Mouse (Mus musculus) gastrocnemius, adult 2 months (tissue): ENCODE data around the gene Sptbn2. TPM values are rescaled to one million over a fixed set of nuclear protein-coding genes. Genes with fewer than 3 reads are reported as not detected.

Experiments
- DNase-seq: peaks from one replicate; pipeline ENCODE4 v3.0.0; 2022
- H3K27ac ChIP-seq: fragments of 200-600 bp; 2 replicates; pipeline ENCODE4 v1.8.1; 2022; ENCODE audit warnings: mild to moderate bottlenecking
- H3K4me3 ChIP-seq: fragments of 200-600 bp; 2 replicates; pipeline ENCODE4 v1.8.1; 2022; ENCODE audit warnings: mild to moderate bottlenecking, moderate library complexity
- CTCF ChIP-seq: fragments of 200-600 bp; IDR thresholded peaks from 2 replicates; pipeline ENCODE4 v1.8.1; 2022; ENCODE audit warnings: antibody characterized with exemption, mild to moderate bottlenecking, moderate library complexity
- intact Hi-C: fragments of 180-260 bp; cut with DNase I; formaldehyde crosslinking; loops from one replicate; pipeline ENCODE4 v1.15.1; 2025
- long read RNA-seq, 2 experiments: library from polyadenylated mRNA; stranded (forward); transcript quantifications; one replicate each; pipeline ENCODE4 v2.0.0; 2021
- total RNA-seq, 2 experiments: library from RNA; stranded (reverse); gene quantifications; 2 replicates each; pipeline ENCODE4 v1.2.3; 2021

The Sptbn2 gene
- under 1 TPM in 1 of 2 experiments, not detected in 1; 0.03 TPM for total RNA-seq
- long read RNA-seq, experiment 1, result 0 reads
- long read RNA-seq, experiment 2, partial matches to known transcripts, result 1 of 2 reads
- long read RNA-seq, experiment 2, other reads (novel, unspliced or antisense), result 1 of 2 reads

- no peak for DNase-seq
- Histone ChIP-seq H3K4me3 (peak within 1 kb of the TSS; percentile 68), H3K27ac (no peak within 1 kb of the TSS)
- no peak for TF ChIP-seq CTCF
- intact Hi-C loops, result no loop called here
Observed at GRCm38 (mm10) chr19:4711098-4711600, at the start of gene Sptbn2. Gene Sptbn2, plus strand, starts transcription at chr19:4711167.

GRCm38 (mm10) chr19:4666815-4667214, 44.2 kb upstream of the Sptbn2 start:
- Histone ChIP-seq H3K4me3 (no peak overlapping the region), H3K27ac (no peak overlapping the region)
- DNase-seq, result no peak
- intact Hi-C loops, result no loop called here
- TF ChIP-seq CTCF, result no peak; the same call in 1 of the 2 replicates

GRCm38 (mm10) chr19:4670776-4671175, 40.2 kb upstream of the Sptbn2 start:
- intact Hi-C loops, result no loop called here
- Histone ChIP-seq H3K27ac (no peak overlapping the region), H3K4me3 (no peak overlapping the region)
- no peak for TF ChIP-seq CTCF
- DNase-seq, result no peak

- DNase-seq, result no peak
- H3K27ac ChIP-seq, result no peak overlapping the region
- H3K4me3 ChIP-seq, result no peak overlapping the region
- TF ChIP-seq CTCF, result no peak
- intact Hi-C loops, result no loop called here
Observed at GRCm38 (mm10) chr19:4672401-4672800, 38.6 kb upstream of the Sptbn2 start.

GRCm38 (mm10) chr19:4694346-4694745, 16.6 kb upstream of the Sptbn2 start:
- H3K4me3 ChIP-seq, result no peak overlapping the region
- no peak for TF ChIP-seq CTCF

GRCm38 (mm10) chr19:4697121-4697520, 13.8 kb upstream of the Sptbn2 start:
- no peak for DNase-seq
- no peak overlapping the region for H3K27ac ChIP-seq
- intact Hi-C loops, result no loop called here
- TF ChIP-seq CTCF, result no peak
- no peak overlapping the region for H3K4me3 ChIP-seq

More at GRCm38 (mm10) chr19:4694346-4694745, 16.6 kb upstream of the Sptbn2 start:
- no peak for DNase-seq
- intact Hi-C loops, result no loop called here
- H3K27ac ChIP-seq, result no peak overlapping the region

GRCm38 (mm10) chr19:4697721-4698120, 13.2 kb upstream of the Sptbn2 start:
- intact Hi-C loops, result no loop called here
- H3K4me3 ChIP-seq, result peak overlapping the region; percentile 71
- no peak for TF ChIP-seq CTCF
- DNase-seq, result no peak
- H3K27ac ChIP-seq, result no peak overlapping the region

GRCm38 (mm10) chr19:4698205-4698677, 12.7 kb upstream of the Sptbn2 start, which contains the start of gene Gm960:
Gene Gm960, minus strand, starts transcription at chr19:4698668.
- TF ChIP-seq CTCF, result no peak
- peak; percentile 81 for DNase-seq
- Histone ChIP-seq H3K4me3 (peak within 1 kb of the TSS; percentile 71), H3K27ac (peak within 1 kb of the TSS; percentile 43; the same call in 1 of the 2 replicates)
- intact Hi-C loops, result no loop called here

- intact Hi-C loops, result no loop called here
- TF ChIP-seq CTCF, result no peak
- Histone ChIP-seq H3K27ac (no peak overlapping the region), H3K4me3 (peak overlapping the region; percentile 71)
- no peak for DNase-seq
Observed at GRCm38 (mm10) chr19:4698856-4699255, 12.1 kb upstream of the Sptbn2 start.

GRCm38 (mm10) chr19:4699821-4700220, 11.1 kb upstream of the Sptbn2 start:
- DNase-seq, result no peak
- no peak for TF ChIP-seq CTCF
- intact Hi-C loops, result no loop called here
- Histone ChIP-seq H3K4me3 (no peak overlapping the region), H3K27ac (no peak overlapping the region)

- DNase-seq, result no peak
- intact Hi-C loops, result no loop called here
Observed at GRCm38 (mm10) chr19:4700656-4701055, 10.3 kb upstream of the Sptbn2 start.

GRCm38 (mm10) chr19:4701221-4701620, 9.7 kb upstream of the Sptbn2 start:
- no peak for DNase-seq
- intact Hi-C loops, result no loop called here
- Histone ChIP-seq H3K27ac (no peak overlapping the region), H3K4me3 (no peak overlapping the region)
- no peak for TF ChIP-seq CTCF

More at GRCm38 (mm10) chr19:4700656-4701055, 10.3 kb upstream of the Sptbn2 start:
- no peak overlapping the region for H3K27ac ChIP-seq
- no peak for TF ChIP-seq CTCF
- no peak overlapping the region for H3K4me3 ChIP-seq

GRCm38 (mm10) chr19:4708765-4709164, 2.2 kb upstream of the Sptbn2 start:
- H3K27ac ChIP-seq, result no peak overlapping the region
- no peak for DNase-seq
- H3K4me3 ChIP-seq, result no peak overlapping the region
- no peak for TF ChIP-seq CTCF
- intact Hi-C loops, result no loop called here
